Mouse (Mus musculus) kidney, embryonic 15.5 days (tissue): Measurements from ENCODE around the gene Hsf2bp. TPM values are rescaled to one million over a fixed set of nuclear protein-coding genes. Genes with fewer than 3 reads are reported as not detected.

ENCODE experiments used
- ATAC-seq: fragments of 200-750 bp; cut with Nextera tagmentation; replicated peaks from 2 replicates; pipeline ENCODE4 v1.8.0; 2017; ENCODE audit warnings: moderate TSS enrichment; ENCODE audit not compliant: low FRiP score
- H3K27ac ChIP-seq: fragments of 300-500 bp; sonication (generic); 2 replicates; pipeline ENCODE4 v1.5.1; 2015; ENCODE audit warnings: mild to moderate bottlenecking, inconsistent platforms
- H3K27me3 ChIP-seq: fragments of 300-500 bp; sonication (generic); 2 replicates; pipeline ENCODE4 v1.6.1; 2015; ENCODE audit warnings: inconsistent platforms
- H3K36me3 ChIP-seq: fragments of 300-500 bp; sonication (generic); 2 replicates; pipeline ENCODE4 v1.6.1; 2015; ENCODE audit warnings: inconsistent platforms
- H3K4me1 ChIP-seq: fragments of 300-500 bp; sonication (generic); 2 replicates; pipeline ENCODE4 v1.6.1; 2015; ENCODE audit warnings: inconsistent platforms
- H3K4me2 ChIP-seq: fragments of 300-500 bp; sonication (generic); 2 replicates; pipeline ENCODE4 v1.6.1; 2015; ENCODE audit warnings: moderate library complexity, mild to moderate bottlenecking, inconsistent platforms
- H3K4me3 ChIP-seq: fragments of 300-500 bp; sonication (generic); replicated peaks from 2 replicates; pipeline ENCODE4 v1.5.1; 2015; ENCODE audit warnings: mild to moderate bottlenecking, inconsistent platforms
- H3K9ac ChIP-seq: fragments of 300-500 bp; sonication (generic); 2 replicates; pipeline ENCODE4 v1.6.1; 2015; ENCODE audit warnings: mild to moderate bottlenecking, inconsistent platforms
- H3K9me3 ChIP-seq: fragments of 300-500 bp; sonication (generic); replicated peaks from 2 replicates; pipeline ENCODE4 v1.6.1; 2016; ENCODE audit warnings: inconsistent platforms
- WGBS: fragments of 180-500 bp; shearing (Covaris S2); methylation state at CpG from one replicate; pipeline ENCODE4 v1.1.7; 2015; ENCODE audit warnings: mixed read lengths; 5-methylcytosine and 5-hydroxymethylcytosine counted together
- polyA plus RNA-seq: library from polyadenylated mRNA; unstranded; fragments of >200 nt; fragmentation: Nextera tagmentation; extraction: Ambion mirVana; gene quantifications from 2 replicates; pipeline ENCODE4 v1.2.1, GENCODE M21; 2015

Hsf2bp gene
- polyA plus RNA-seq, 1 experiment from 2014 or later: 0.70 TPM

GRCm38 (mm10) chr17:31912387-31912786 is 123.8 kb downstream of the Hsf2bp start:
- no peak for ATAC-seq
- H3K4me2 ChIP-seq: no peak overlapping the region; the same call in 1 of the 2 replicates
- peaks cover 31% of the 10 kb centered on the region for H3K4me1 ChIP-seq
- H3K36me3 ChIP-seq: no peaks in the 10 kb centered on the region
- H3K9ac ChIP-seq: no peak overlapping the region
- 71% methylated on average over 16 of the region's 16 CpGs for WGBS
- no peak overlapping the region for H3K27ac ChIP-seq
- H3K9me3 ChIP-seq: no peaks in the 10 kb centered on the region
- H3K27me3 ChIP-seq: no peaks in the 10 kb centered on the region
- no peak overlapping the region for H3K4me3 ChIP-seq

DNA sequence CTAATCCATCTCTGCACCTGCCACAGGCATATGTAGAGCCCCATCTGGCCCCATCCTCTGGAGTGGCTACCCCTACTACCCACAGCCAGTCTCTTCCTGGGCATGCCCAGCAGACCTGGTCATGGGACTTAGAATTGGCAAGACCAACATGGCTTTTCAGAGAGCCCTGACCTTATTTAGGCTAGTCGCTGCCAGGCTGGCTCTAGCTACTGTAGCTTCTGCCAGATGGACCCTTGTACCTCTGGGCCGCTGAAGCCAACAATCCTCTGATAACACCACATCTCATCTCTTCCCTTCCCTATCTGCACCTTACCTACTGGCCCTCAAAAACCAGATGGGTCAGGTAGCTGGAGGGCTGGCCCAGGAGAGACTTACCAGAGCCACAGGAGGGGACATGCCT is 127.2 kb downstream of the Hsf2bp start:
- H3K9ac ChIP-seq: no peak overlapping the region
- 95% methylated on average over 2 of the region's 2 CpGs for WGBS
- peaks cover 27% of the 10 kb centered on the region for H3K4me1 ChIP-seq
- H3K36me3 ChIP-seq: no peaks in the 10 kb centered on the region
- no peaks in the 10 kb centered on the region for H3K27me3 ChIP-seq
- H3K9me3 ChIP-seq: no peaks in the 10 kb centered on the region
- no peak overlapping the region for H3K27ac ChIP-seq
- H3K4me2 ChIP-seq: no peak overlapping the region
- ATAC-seq: no peak
- no peak overlapping the region for H3K4me3 ChIP-seq

DNA sequence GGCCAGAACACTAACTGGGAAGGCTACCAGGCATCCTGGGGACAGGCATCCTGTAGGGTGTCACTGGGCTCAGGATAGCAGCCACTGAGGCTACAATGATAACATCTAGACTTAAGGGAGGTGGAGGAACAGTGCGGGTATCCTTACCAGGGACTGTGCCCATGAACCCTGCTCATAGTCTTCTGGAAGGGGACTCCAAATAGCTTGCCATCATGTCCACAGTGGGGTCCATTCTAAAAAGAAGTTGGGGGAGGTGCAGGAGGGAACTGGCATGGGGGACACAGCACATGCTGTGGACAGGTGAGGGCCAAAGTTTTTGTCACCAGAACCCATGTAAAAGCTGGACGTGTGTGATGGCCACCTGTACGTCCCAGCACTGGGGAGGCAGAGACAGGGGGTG is 129.7 kb downstream of the Hsf2bp start:
- Histone ChIP-seq H3K4me2 (no peak overlapping the region), H3K27ac (peak overlapping the region; percentile 84), H3K36me3 (no peaks in the 10 kb centered on the region), H3K27me3 (no peaks in the 10 kb centered on the region), H3K9me3 (no peaks in the 10 kb centered on the region), H3K4me1 (peaks cover 17% of the 10 kb centered on the region; the same call in 1 of the 2 replicates), H3K4me3 (no peak overlapping the region), H3K9ac (no peak overlapping the region)
- no peak for ATAC-seq
- WGBS: 86% methylated on average over 3 of the region's 3 CpGs

DNA sequence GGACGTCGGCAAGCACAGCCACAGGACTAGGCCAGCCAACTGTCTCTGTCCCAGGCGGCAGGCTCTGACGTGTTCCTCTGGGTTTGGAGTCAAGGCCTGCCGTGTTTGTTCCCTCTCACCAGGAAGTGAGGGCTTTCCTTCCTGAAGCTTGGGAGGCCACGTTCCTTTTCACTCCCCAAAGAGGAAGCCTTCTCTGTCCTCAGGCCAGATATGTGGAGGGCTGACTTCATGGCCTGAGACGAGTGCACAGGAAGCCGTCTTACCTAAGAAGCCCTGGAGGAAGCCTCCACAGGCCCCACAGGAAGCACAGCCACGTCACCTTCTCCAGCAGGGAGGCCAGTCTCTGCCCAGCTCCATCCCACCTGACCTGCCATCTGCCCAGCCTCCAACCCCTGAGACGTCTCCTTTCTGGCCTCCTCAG is 130.3 kb downstream of the Hsf2bp start:
- no peaks in the 10 kb centered on the region for H3K27me3 ChIP-seq
- WGBS: 62% methylated on average over 10 of the region's 10 CpGs
- ATAC-seq: peak; percentile 40; the same call in 1 of the 2 replicates

GRCm38 (mm10) chr17:31905201-31905790 is 130.9 kb downstream of the Hsf2bp start:
- Histone ChIP-seq H3K4me2 (0 out of 2 replicates have a peak overlapping the region, but pooled peaks have one; percentile 14), H3K36me3 (no peaks in the 10 kb centered on the region), H3K27ac (peak overlapping the region; percentile 84), H3K27me3 (no peaks in the 10 kb centered on the region), H3K4me1 (peaks cover 18% of the 10 kb centered on the region; the same call in 1 of the 2 replicates), H3K9me3 (no peaks in the 10 kb centered on the region), H3K9ac (no peak overlapping the region), H3K4me3 (no peak overlapping the region)
- no peak for ATAC-seq
- 80% methylated on average over 9 of the region's 9 CpGs for WGBS

More for the DNA sequence above, 130.3 kb downstream of the Hsf2bp start:
- Histone ChIP-seq H3K4me1 (peaks cover 18% of the 10 kb centered on the region; the same call in 1 of the 2 replicates), H3K4me3 (no peak overlapping the region), H3K36me3 (no peaks in the 10 kb centered on the region), H3K27ac (peak overlapping the region; percentile 84), H3K4me2 (no peak overlapping the region), H3K9ac (no peak overlapping the region), H3K9me3 (no peaks in the 10 kb centered on the region)

- H3K9me3 ChIP-seq: no peaks in the 10 kb centered on the region
- no peak overlapping the region for H3K27ac ChIP-seq
- WGBS: 86% methylated on average over 7 of the region's 7 CpGs
- H3K36me3 ChIP-seq: no peaks in the 10 kb centered on the region
- no peak overlapping the region for H3K4me3 ChIP-seq
- no peak overlapping the region for H3K4me2 ChIP-seq
- H3K4me1 ChIP-seq: peaks cover 18% of the 10 kb centered on the region; the same call in 1 of the 2 replicates
- no peaks in the 10 kb centered on the region for H3K27me3 ChIP-seq
- no peak overlapping the region for H3K9ac ChIP-seq
- ATAC-seq: no peak
These were observed 132.1 kb downstream of the Hsf2bp start for GRCm38 (mm10) chr17:31904036-31904435.

DNA sequence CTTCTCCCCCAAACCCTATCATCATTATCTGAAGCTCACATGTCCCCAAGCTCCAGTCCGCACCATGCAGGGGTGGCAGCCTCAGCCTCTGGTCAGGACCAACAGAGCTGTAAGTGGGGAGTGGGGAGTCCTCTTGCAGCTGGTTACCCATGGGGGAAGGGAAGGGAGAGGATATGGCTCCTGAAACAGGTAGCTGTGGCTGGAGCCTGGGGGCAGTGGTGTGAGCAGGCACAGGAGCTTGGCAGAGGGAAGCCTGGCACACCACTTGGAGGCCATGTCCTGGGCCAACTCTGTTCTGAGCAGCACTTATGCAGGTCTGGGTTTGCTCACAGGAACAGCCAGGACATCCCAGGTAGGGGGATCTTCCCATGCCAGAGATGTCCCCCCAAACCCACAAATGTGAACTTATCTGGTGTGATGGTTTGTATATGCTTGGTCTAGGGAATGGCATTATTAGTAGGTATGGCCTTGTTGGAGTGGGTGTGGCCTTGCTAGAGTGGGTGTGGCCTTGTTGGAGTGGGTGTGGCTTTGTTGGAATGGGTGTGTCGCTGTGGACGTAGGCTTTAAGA is 133.4 kb downstream of the Hsf2bp start:
- no peak for ATAC-seq
- 84% methylated on average over 3 of the region's 3 CpGs for WGBS

GRCm38 (mm10) chr17:31901461-31902204 is 134.5 kb downstream of the Hsf2bp start:
- no peaks in the 10 kb centered on the region for H3K27me3 ChIP-seq
- 56% methylated on average over 11 of the region's 11 CpGs for WGBS
- peaks cover 19% of the 10 kb centered on the region; the same call in 1 of the 2 replicates for H3K4me1 ChIP-seq
- H3K9me3 ChIP-seq: no peaks in the 10 kb centered on the region
- no peak overlapping the region for H3K9ac ChIP-seq
- H3K27ac ChIP-seq: 0 out of 2 replicates have a peak overlapping the region, but pooled peaks have one; percentile 23
- no peak overlapping the region for H3K4me2 ChIP-seq
- H3K4me3 ChIP-seq: no peak overlapping the region
- no peaks in the 10 kb centered on the region for H3K36me3 ChIP-seq
- ATAC-seq: no peak; the same call in 1 of the 2 replicates

More for the DNA sequence above, 133.4 kb downstream of the Hsf2bp start:
- no peak overlapping the region for H3K9ac ChIP-seq
- H3K4me1 ChIP-seq: peaks cover 18% of the 10 kb centered on the region; the same call in 1 of the 2 replicates
- H3K4me2 ChIP-seq: no peak overlapping the region
- H3K9me3 ChIP-seq: no peaks in the 10 kb centered on the region
- no peaks in the 10 kb centered on the region for H3K27me3 ChIP-seq
- H3K4me3 ChIP-seq: no peak overlapping the region
- H3K27ac ChIP-seq: no peak overlapping the region
- H3K36me3 ChIP-seq: no peaks in the 10 kb centered on the region

DNA sequence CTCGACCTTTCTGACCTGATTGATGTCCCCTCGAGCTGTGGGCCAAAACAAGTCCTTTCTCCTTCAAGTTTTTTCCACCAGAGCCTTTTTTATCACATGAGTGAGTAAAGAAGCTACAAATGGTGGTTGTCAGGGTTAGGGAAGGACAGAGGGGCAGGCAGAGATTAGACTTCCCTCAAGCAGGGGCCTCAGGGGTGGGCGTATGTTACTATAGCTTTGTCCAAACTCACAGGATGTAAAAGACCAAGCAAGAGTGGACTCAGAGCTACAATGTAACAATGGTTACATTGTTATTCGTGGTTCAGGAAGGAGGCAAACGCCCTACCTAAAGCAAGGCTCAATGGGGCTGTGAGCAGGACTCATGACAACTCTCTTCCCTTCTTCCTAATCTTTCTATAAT is 137.2 kb downstream of the Hsf2bp start:
- H3K4me3 ChIP-seq: no peak overlapping the region
- WGBS: 69% methylated on average over 5 of the region's 5 CpGs

GRCm38 (mm10) chr17:31897186-31897793 is 138.9 kb downstream of the Hsf2bp start:
- H3K36me3 ChIP-seq: no peaks in the 10 kb centered on the region
- no peak overlapping the region for H3K4me2 ChIP-seq
- H3K27ac ChIP-seq: no peak overlapping the region
- H3K4me3 ChIP-seq: no peak overlapping the region
- WGBS: 79% methylated on average over 4 of the region's 4 CpGs
- H3K27me3 ChIP-seq: no peaks in the 10 kb centered on the region
- H3K4me1 ChIP-seq: peaks cover 31% of the 10 kb centered on the region
- H3K9ac ChIP-seq: no peak overlapping the region
- no peaks in the 10 kb centered on the region for H3K9me3 ChIP-seq
- ATAC-seq: no peak

More for the DNA sequence above, 137.2 kb downstream of the Hsf2bp start:
- Histone ChIP-seq H3K27ac (no peak overlapping the region), H3K27me3 (no peaks in the 10 kb centered on the region), H3K36me3 (no peaks in the 10 kb centered on the region), H3K9me3 (no peaks in the 10 kb centered on the region), H3K4me2 (no peak overlapping the region), H3K9ac (no peak overlapping the region), H3K4me1 (peaks cover 16% of the 10 kb centered on the region; the same call in 1 of the 2 replicates)
- no peak for ATAC-seq

GRCm38 (mm10) chr17:31896751-31897150 is 139.4 kb downstream of the Hsf2bp start:
- ATAC-seq: no peak
- Histone ChIP-seq H3K36me3 (no peaks in the 10 kb centered on the region), H3K4me3 (no peak overlapping the region), H3K4me2 (no peak overlapping the region), H3K9ac (no peak overlapping the region), H3K9me3 (no peaks in the 10 kb centered on the region), H3K4me1 (peaks cover 31% of the 10 kb centered on the region), H3K27me3 (no peaks in the 10 kb centered on the region), H3K27ac (no peak overlapping the region)
- WGBS: 67% methylated on average over 3 of the region's 3 CpGs

DNA sequence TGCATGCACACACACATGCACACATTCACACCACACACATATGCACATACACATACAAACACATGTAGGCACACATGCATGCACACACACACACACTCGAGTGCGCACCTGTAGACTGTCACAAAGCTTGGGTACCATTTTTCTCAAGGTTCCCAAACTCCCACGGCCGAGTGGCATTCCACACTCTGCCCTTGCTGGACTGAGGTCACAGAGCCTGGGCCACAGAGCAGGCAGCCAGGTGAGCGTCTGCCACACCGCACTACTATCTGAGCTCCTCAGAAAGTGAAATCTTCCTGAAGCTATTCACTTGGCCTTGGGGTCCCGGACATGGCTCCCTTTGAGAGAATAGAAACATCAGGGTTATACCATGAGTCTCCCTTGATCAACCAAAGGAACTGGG is 139.8 kb downstream of the Hsf2bp start:
- H3K27me3 ChIP-seq: no peaks in the 10 kb centered on the region
- no peak overlapping the region for H3K4me2 ChIP-seq
- H3K9ac ChIP-seq: no peak overlapping the region
- H3K36me3 ChIP-seq: no peaks in the 10 kb centered on the region
- WGBS: 81% methylated on average over 7 of the region's 7 CpGs
- peaks cover 32% of the 10 kb centered on the region for H3K4me1 ChIP-seq
- ATAC-seq: no peak
- no peak overlapping the region for H3K4me3 ChIP-seq
- H3K27ac ChIP-seq: no peak overlapping the region
- no peaks in the 10 kb centered on the region for H3K9me3 ChIP-seq
